Mouse (Mus musculus) Muller cell, postnatal 12 days (primary cell): Measurements from ENCODE around the gene Rnasek.

ENCODE experiments used
- DNase-seq: peaks from one replicate; pipeline ENCODE4 v3.0.0-alpha.2; 2015; ENCODE audit errors: inconsistent ontology term

The Rnasek gene

GRCm38 (mm10) chr11:70216103-70216502 lies 23.5 kb downstream of the Rnasek start:
- DNase-seq, result no peak

GRCm38 (mm10) chr11:70215301-70215700 lies 24.3 kb downstream of the Rnasek start:
- no peak for DNase-seq

- DNase-seq, result no peak
Measured at GRCm38 (mm10) chr11:70214856-70215209, 24.8 kb downstream of the Rnasek start.

- DNase-seq, result peak; percentile 20
Measured at GRCm38 (mm10) chr11:70214191-70214855, 25.3 kb downstream of the Rnasek start.

GRCm38 (mm10) chr11:70213736-70214135 lies 25.9 kb downstream of the Rnasek start:
- no peak for DNase-seq

- DNase-seq, result peak; percentile 75
Measured at GRCm38 (mm10) chr11:70212896-70213295, 26.7 kb downstream of the Rnasek start.

GRCm38 (mm10) chr11:70212423-70212822 lies 27.2 kb downstream of the Rnasek start, which contains the start of gene Slc16a11:
TSS of gene Slc16a11 (plus strand) at chr11:70212752.
- no peak for DNase-seq

GRCm38 (mm10) chr11:70211972-70212371 lies 27.7 kb downstream of the Rnasek start:
- no peak for DNase-seq

GRCm38 (mm10) chr11:70210681-70211080 lies 29.0 kb downstream of the Rnasek start:
- peak; percentile 26 for DNase-seq

GRCm38 (mm10) chr11:70208778-70209388 lies 30.8 kb downstream of the Rnasek start:
- no peak for DNase-seq

- no peak for DNase-seq
Measured at GRCm38 (mm10) chr11:70207283-70207682, 32.4 kb downstream of the Rnasek start.

GRCm38 (mm10) chr11:70206801-70207200 lies 32.8 kb downstream of the Rnasek start:
- DNase-seq, result no peak

GRCm38 (mm10) chr11:70201691-70202090 lies 38.0 kb downstream of the Rnasek start:
- peak; percentile 63 for DNase-seq

GRCm38 (mm10) chr11:70200036-70200608 lies 39.5 kb downstream of the Rnasek start:
- no peak for DNase-seq

- DNase-seq, result no peak
Measured at GRCm38 (mm10) chr11:70199107-70199506, 40.5 kb downstream of the Rnasek start.

GRCm38 (mm10) chr11:70198332-70198731 lies 41.3 kb downstream of the Rnasek start:
- peak; percentile 84 for DNase-seq

GRCm38 (mm10) chr11:70193354-70194285 lies 46.0 kb downstream of the Rnasek start:
- peak; percentile 80 for DNase-seq

- DNase-seq, result peak; percentile 13
Measured at GRCm38 (mm10) chr11:70192157-70192556, 47.5 kb downstream of the Rnasek start.

GRCm38 (mm10) chr11:70191188-70191587 lies 48.5 kb downstream of the Rnasek start:
- DNase-seq, result no peak

GRCm38 (mm10) chr11:70189319-70190134 lies 50.1 kb downstream of the Rnasek start:
- DNase-seq, result peak; percentile 62
